Comparison of ENCODE assay signal across 21 mouse cellular contexts in the genomic region with DNA sequence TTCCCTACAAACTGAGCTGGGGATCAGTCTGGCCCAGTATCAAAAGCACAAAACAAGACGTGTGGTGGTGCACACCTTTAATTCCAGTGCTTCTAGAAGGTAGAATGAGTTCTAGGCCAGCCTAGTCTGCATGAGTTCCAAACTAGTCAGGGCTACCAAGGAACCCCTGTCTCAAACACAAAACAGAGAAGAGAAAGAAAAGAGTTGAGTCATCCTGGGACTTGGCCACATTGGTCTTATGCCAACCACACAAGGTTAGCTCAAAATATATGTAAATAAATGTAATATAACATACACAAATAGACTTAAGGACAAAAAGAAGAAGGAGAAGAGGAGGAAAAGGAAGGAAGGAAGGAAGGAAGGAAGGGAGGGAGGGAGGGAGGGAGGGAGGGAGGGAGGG.
DNase-seq lines count a peak whose midpoint lies in the region; ATAC-seq and TF ChIP-seq lines count a peak whose summit lies in the region.
"Had no signal": no experiment of that assay in that cellular context is flagged by ENCODE, and none has a peak within 500 bp of the region (broad histone marks: within the 10 kb centered on the region; RNA-seq: fewer than 3 reads in every experiment).

No protein-coding gene starts in this region.

- ATAC-seq in hindbrain, embryonic 13.5 days (ENCODE audit: low FRiP score): no peak
- ATAC-seq: forebrain, embryonic 16.5 days; hindbrain, embryonic 16.5 days; inflammation-experienced regulatory T-cells, adult 6 months; intestine, postnatal 0 days had no signal

- no peak for TF ChIP-seq CTCF in heart, adult 2 months (IDR thresholded peaks at IDR 0.05)

- peaks cover 16% of the 10 kb centered on the region for H3K36me3 ChIP-seq in heart, adult 2 months (ENCODE audit: control insufficient read depth, insufficient read depth, low read length)
- peaks cover 15% of the 10 kb centered on the region for H3K36me3 ChIP-seq in myocyte (ENCODE audit: control insufficient read depth, insufficient read depth)
- H3K36me3 ChIP-seq in hindbrain, embryonic 13.5 days: no peaks in the 10 kb centered on the region

- no peak overlapping the region for H3ac ChIP-seq in myocyte (ENCODE audit: control insufficient read depth, insufficient read length)

- TF ChIP-seq EP300 in heart, adult 2 months (IDR thresholded peaks at IDR 0.05; ENCODE audit: insufficient read depth, low read depth, low read length): no peak

- intact Hi-C loops in heart, adult 2 months (cut with DNase I): no loop called here

- H3K27ac ChIP-seq in heart, adult 2 months: peak overlapping the region; percentile 15; the same call in 1 of the 2 replicates
- H3K27ac ChIP-seq in hindbrain, embryonic 13.5 days: no peak overlapping the region
- H3K27ac ChIP-seq: embryonic facial prominence, embryonic 15.5 days had no signal

- peaks cover 17% of the 10 kb centered on the region for H3K4me1 ChIP-seq in heart, adult 2 months (ENCODE audit: control insufficient read depth, insufficient read depth, low read length)
- no peaks in the 10 kb centered on the region for H3K4me1 ChIP-seq in hindbrain, embryonic 13.5 days (replicated peaks)

- no peak for TF ChIP-seq POLR2A in heart, adult 2 months (IDR thresholded peaks at IDR 0.05; ENCODE audit: insufficient read depth, low read depth, low read length)
- no peak for TF ChIP-seq POLR2A in myocyte (IDR thresholded peaks at IDR 0.05; ENCODE audit: insufficient read length, low read depth)

- no peaks in the 10 kb centered on the region for H3K27me3 ChIP-seq in heart, adult 2 months (ENCODE audit: control insufficient read depth, insufficient read depth, low read length)
- H3K27me3 ChIP-seq in myocyte (ENCODE audit: control insufficient read depth, insufficient read depth, insufficient read length): no peaks in the 10 kb centered on the region
- H3K27me3 ChIP-seq in hindbrain, embryonic 13.5 days: no peaks in the 10 kb centered on the region
- H3K27me3 ChIP-seq: embryonic facial prominence, embryonic 15.5 days; heart, embryonic 12.5 days had no signal

- H3K9ac ChIP-seq in heart, adult 2 months (ENCODE audit: low read depth, low read length): no peak overlapping the region
- H3K9ac ChIP-seq in hindbrain, embryonic 13.5 days: no peak overlapping the region
- H3K9ac ChIP-seq: embryonic facial prominence, embryonic 15.5 days; heart, embryonic 12.5 days had no signal

- peak overlapping the region; percentile 69 for H3K4me2 ChIP-seq in myocyte (ENCODE audit: low read depth)
- no peak overlapping the region for H3K4me2 ChIP-seq in hindbrain, embryonic 13.5 days
- H3K4me2 ChIP-seq: embryonic facial prominence, embryonic 15.5 days; heart, embryonic 12.5 days had no signal

- H3K4me3 ChIP-seq in heart, adult 2 months: no peak overlapping the region
- H3K4me3 ChIP-seq in myocyte: no peak overlapping the region
- H3K4me3 ChIP-seq in hindbrain, embryonic 13.5 days: no peak overlapping the region
- H3K4me3 ChIP-seq: embryonic facial prominence, embryonic 15.5 days; heart, embryonic 12.5 days had no signal

- H3K79me2 ChIP-seq in heart, adult 2 months (replicated peaks; ENCODE audit: control insufficient read depth, insufficient read depth, low read length): peaks cover 8% of the 10 kb centered on the region
- peaks cover 75% of the 10 kb centered on the region for H3K79me2 ChIP-seq in myocyte (ENCODE audit: control insufficient read depth, insufficient read depth)

- no peaks in the 10 kb centered on the region for H3K9me3 ChIP-seq in hindbrain, embryonic 13.5 days
- H3K9me3 ChIP-seq: embryonic facial prominence, embryonic 15.5 days; heart, embryonic 12.5 days had no signal

- DNase-seq in heart, adult 2 months: no peak
- DNase-seq in heart, postnatal 4 days: no peak
- peak; percentile 81 for DNase-seq in 3T3-L1 (ENCODE audit: low read depth, low spot score)
- DNase-seq in NIH3T3 (ENCODE audit: low read depth): peak; percentile 85
- no peak for DNase-seq in spleen, postnatal 4 days (ENCODE audit: low spot score in 2 of 2)
- DNase-seq: adrenal gland, adult 8-10 months; adrenal gland, postnatal 36 days; cerebellum, adult 11 months; cerebellum, adult 8-10 months; cerebellum, postnatal 14 days; embryo, embryonic 11 days; gastrocnemius, postnatal 25 days; heart, adult 18-20 months had no signal

- 39% methylated on average over 1 of the region's 1 CpGs for WGBS in heart, adult 2 months
- WGBS in hindbrain, embryonic 13.5 days: 93% methylated on average over 1 of the region's 1 CpGs

TF ChIP-seq in myocyte, 11 proteins besides CTCF, POLR2A, EP300 and RAD21:
- TF ChIP-seq REST (IDR thresholded peaks at IDR 0.05; ENCODE audit: insufficient read depth, insufficient read length) (no peak), MAX (IDR thresholded peaks at IDR 0.05; ENCODE audit: low read depth) (no peak), CEBPB (IDR thresholded peaks at IDR 0.05; ENCODE audit: insufficient read depth, poor library complexity, severe bottlenecking) (no peak), MYOD1 (IDR thresholded peaks at IDR 0.05; ENCODE audit: control insufficient read depth in 1 of 3, insufficient read length in 2 of 3, low read depth in 2 of 3) (no peak), SRF (IDR thresholded peaks at IDR 0.05; ENCODE audit: control insufficient read depth, insufficient read length, low read depth) (no peak), TCF3 (IDR thresholded peaks at IDR 0.05; ENCODE audit: insufficient read length, low read depth) (no peak), MYOG (IDR thresholded peaks at IDR 0.05; ENCODE audit: control insufficient read depth in 1 of 3, insufficient read depth in 1 of 3, insufficient read length in 2 of 3, low read depth in 2 of 3) (no peak), USF1 (IDR thresholded peaks at IDR 0.05; ENCODE audit: low read depth) (no peak), E2F4 (IDR thresholded peaks at IDR 0.05; ENCODE audit: insufficient read depth) (no peak), POLR2AphosphoS2 (IDR thresholded peaks at IDR 0.05; ENCODE audit: insufficient read length, low read depth) (no peak)

Comparison
In these comparisons a context has a peak if more than half of its experiments do, and no peak if none do; other contexts are left out.
1. DNase-seq: peak in 3T3-L1 (single experiment) and NIH3T3 (single experiment); none in heart, adult 2 months (0 of 2), heart, postnatal 4 days (single experiment) and spleen, postnatal 4 days (0 of 2).